Mouse (Mus musculus): ENCODE measurements around the gene Stra8. TPM values are rescaled to one million over a fixed set of nuclear protein-coding genes. Genes with fewer than 3 reads are reported as not detected.

Gene Stra8
- total RNA-seq, 2 experiments from 2014 or later, result not detected

- intact Hi-C loops (cut with DNase I), result no loop called here
- no peak for DNase-seq (ENCODE audit: low spot score in 2 of 2)
Measured at GRCm38 (mm10) chr6:34980661-34981060, 60.7 kb downstream of the Stra8 start.

- intact Hi-C loops (cut with DNase I), result no loop called here
- no peak for DNase-seq (ENCODE audit: low spot score in 2 of 2)
Measured at GRCm38 (mm10) chr6:34987085-34987645, 67.2 kb downstream of the Stra8 start.

- no peak for DNase-seq (ENCODE audit: low spot score in 2 of 2)
- intact Hi-C loops (cut with DNase I), result no loop called here
Measured at GRCm38 (mm10) chr6:34988081-34988761, 68.3 kb downstream of the Stra8 start, which contains the start of gene Slc23a4. Slc23a4 (minus strand) TSS chr6:34988404.

Other genes with a start within 250 kb of the Stra8 start
- gene Agbl3, start 139.7 kb upstream of the Stra8 start, total RNA-seq (2021), result 10 to 100 TPM; 14.5 to 19.3 TPM
- gene Tmem140, start 57.0 kb upstream of the Stra8 start, total RNA-seq (2021), result 1 to 10 TPM; 2.6 to 3.5 TPM
- 1 to 10 TPM; 3.3 to 4.4 TPM for gene Cyren, start 42.1 kb upstream of the Stra8 start, total RNA-seq (2021)
- 10 to 100 TPM; 30.6 to 31.2 TPM for gene Wdr91, start 9.3 kb upstream of the Stra8 start, total RNA-seq (2021)
- gene Slc23a4, start 68.2 kb downstream of the Stra8 start, total RNA-seq (2021), result 1 to 10 TPM; 1.1 TPM
- 10 to 100 TPM; 36.0 to 38.4 TPM for gene Cnot4, start 213.6 kb downstream of the Stra8 start, total RNA-seq (2021)

Data from left cerebral cortex, postnatal 14 days (tissue).